Mouse (Mus musculus) kidney, embryonic 14.5 days (tissue): ENCODE results near the gene Kng1. TPM values are rescaled to one million over a fixed set of nuclear protein-coding genes. Genes with fewer than 3 reads are reported as not detected.
"Not testable (repeated sequence)": the region's sequence is repeated elsewhere in the genome, so short reads cannot be mapped to it uniquely, and the experiment has no call there.

Experiments
- ATAC-seq: fragments of 200-750 bp; cut with Nextera tagmentation; 2 replicates; pipeline ENCODE4 v1.8.0; 2017; ENCODE audit warnings: moderate number of reproducible peaks, mild to moderate bottlenecking, moderate TSS enrichment, moderate library complexity; ENCODE audit not compliant: low FRiP score, low TSS enrichment
- H3K27ac ChIP-seq: fragments of 300-500 bp; sonication (generic); 2 replicates; pipeline ENCODE4 v1.5.1; 2014; ENCODE audit warnings: low read depth, mild to moderate bottlenecking, low read length, moderate library complexity, mixed read lengths
- H3K27me3 ChIP-seq: fragments of 300-500 bp; sonication (generic); 2 replicates; pipeline ENCODE4 v1.6.1; 2014; ENCODE audit warnings: mild to moderate bottlenecking, low read length; ENCODE audit not compliant: control insufficient read depth, insufficient read depth
- H3K36me3 ChIP-seq: fragments of 300-500 bp; sonication (generic); 2 replicates; pipeline ENCODE4 v1.6.1; 2014; ENCODE audit warnings: low read length, mixed read lengths; ENCODE audit not compliant: control insufficient read depth, insufficient read depth
- H3K4me1 ChIP-seq: fragments of 300-500 bp; sonication (generic); 2 replicates; pipeline ENCODE4 v1.6.1; 2014; ENCODE audit warnings: low read length, mixed read lengths; ENCODE audit not compliant: control insufficient read depth, insufficient read depth
- H3K4me2 ChIP-seq: fragments of 300-500 bp; sonication (generic); replicated peaks from 2 replicates; pipeline ENCODE4 v1.6.1; 2014; ENCODE audit warnings: low read depth, mild to moderate bottlenecking, low read length
- H3K4me3 ChIP-seq: fragments of 300-500 bp; sonication (generic); 2 replicates; pipeline ENCODE4 v1.5.1; 2014; ENCODE audit warnings: mild to moderate bottlenecking, low read length
- H3K9ac ChIP-seq: fragments of 300-500 bp; sonication (generic); 2 replicates; pipeline ENCODE4 v1.6.1; 2014; ENCODE audit warnings: low read depth, mild to moderate bottlenecking, low read length, moderate library complexity
- H3K9me3 ChIP-seq: fragments of 300-500 bp; sonication (generic); 2 replicates; pipeline ENCODE4 v1.6.1; 2016; ENCODE audit warnings: low read length; ENCODE audit not compliant: control insufficient read depth
- WGBS: fragments of 180-500 bp; shearing (Covaris S2); extraction: QIAGEN DNeasy Blood & Tissue Kit; methylation state at CpG from one replicate; pipeline ENCODE4 v1.1.7; 2014; 5-methylcytosine and 5-hydroxymethylcytosine counted together
- polyA plus RNA-seq: library from polyadenylated mRNA; unstranded; fragments of >200 nt; fragmentation: Nextera tagmentation; extraction: Ambion mirVana; gene quantifications from 2 replicates; pipeline ENCODE4 v1.2.1, GENCODE M21; 2014

Gene Kng1
- polyA plus RNA-seq, 1 experiment from 2014 or later, result 0.49 TPM

DNA sequence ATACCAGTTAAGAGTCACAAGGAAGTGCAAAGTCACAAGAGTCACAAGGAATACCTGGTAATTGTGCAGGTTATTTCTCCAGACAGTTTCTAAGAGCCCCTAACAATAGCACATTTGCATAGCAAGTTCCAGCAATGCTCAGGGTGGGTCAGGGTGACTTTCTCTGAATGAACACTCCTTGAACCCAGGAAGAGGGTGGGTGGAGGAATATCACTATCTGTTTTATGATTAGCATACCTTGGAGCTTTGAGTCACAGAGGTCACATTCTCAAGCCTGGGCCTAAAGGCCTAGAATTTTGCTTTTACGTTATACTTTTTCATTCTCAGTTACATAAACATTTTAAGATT, 40.4 kb downstream of the Kng1 start:
- H3K9me3 ChIP-seq, H3K27me3 ChIP-seq, H3K9ac ChIP-seq, ATAC-seq, H3K4me2 ChIP-seq, H3K4me1 ChIP-seq, H3K4me3 ChIP-seq, H3K36me3 ChIP-seq, H3K27ac ChIP-seq: not testable (repeated sequence)
- WGBS, result 97% methylated on average over 1 of the region's 1 CpGs

DNA sequence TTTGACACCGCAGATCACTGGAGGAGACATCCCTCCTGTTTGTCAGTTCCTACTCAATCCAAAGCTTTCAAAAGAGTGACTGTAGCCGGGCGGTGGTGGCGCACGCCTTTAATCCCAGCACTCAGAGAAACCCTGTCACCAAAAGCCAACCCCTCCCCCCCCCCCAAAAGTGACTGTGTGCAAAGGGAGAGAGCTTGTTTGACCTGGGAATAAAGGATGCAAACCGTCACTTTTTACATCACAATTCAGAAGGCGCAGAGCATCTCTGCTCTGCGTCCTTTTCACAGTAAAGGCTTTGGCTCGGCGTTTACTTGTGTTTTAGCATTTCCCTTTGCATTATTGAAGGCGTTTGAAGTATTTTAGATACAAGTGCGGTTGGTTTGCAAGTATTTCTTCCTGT, 42.0 kb downstream of the Kng1 start:
- Histone ChIP-seq H3K4me2 (peak overlapping the region; percentile 53), H3K4me1 (peaks cover 9% of the 10 kb centered on the region; the same call in 1 of the 2 replicates), H3K36me3 (no peaks in the 10 kb centered on the region), H3K9ac (peak overlapping the region; percentile 58; the same call in 1 of the 2 replicates), H3K27ac (no peak overlapping the region), H3K9me3 (no peaks in the 10 kb centered on the region), H3K27me3 (no peaks in the 10 kb centered on the region), H3K4me3 (peak overlapping the region; percentile 38)
- no peak for ATAC-seq
- 16% methylated on average over 12 of the region's 12 CpGs for WGBS

DNA sequence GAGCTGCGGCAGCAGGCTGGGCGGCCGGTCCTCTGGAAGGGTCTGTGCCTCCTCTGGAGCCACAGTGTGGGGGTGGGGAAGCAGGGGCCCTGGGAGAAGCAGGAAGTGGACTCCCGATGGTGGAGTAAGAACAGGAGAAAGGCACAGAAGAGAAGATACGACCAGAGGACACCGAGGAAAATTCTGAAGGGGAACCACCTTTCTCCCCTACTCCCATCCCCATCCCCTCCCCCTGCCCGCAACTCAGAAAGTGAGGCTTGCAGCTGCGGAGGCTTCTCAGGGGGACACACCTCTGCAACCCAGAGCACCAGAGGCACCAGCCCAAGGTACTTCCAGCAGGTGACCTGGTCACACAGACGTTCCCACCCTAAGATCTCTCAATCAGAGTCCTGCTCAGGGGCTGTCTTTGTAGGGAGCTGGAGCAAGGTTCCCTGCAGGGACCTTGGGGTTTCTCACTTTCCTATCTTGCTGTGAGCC, 42.5 kb downstream of the Kng1 start:
- peak; percentile 72 for ATAC-seq
- H3K9ac ChIP-seq, result peak overlapping the region; percentile 58

DNA sequence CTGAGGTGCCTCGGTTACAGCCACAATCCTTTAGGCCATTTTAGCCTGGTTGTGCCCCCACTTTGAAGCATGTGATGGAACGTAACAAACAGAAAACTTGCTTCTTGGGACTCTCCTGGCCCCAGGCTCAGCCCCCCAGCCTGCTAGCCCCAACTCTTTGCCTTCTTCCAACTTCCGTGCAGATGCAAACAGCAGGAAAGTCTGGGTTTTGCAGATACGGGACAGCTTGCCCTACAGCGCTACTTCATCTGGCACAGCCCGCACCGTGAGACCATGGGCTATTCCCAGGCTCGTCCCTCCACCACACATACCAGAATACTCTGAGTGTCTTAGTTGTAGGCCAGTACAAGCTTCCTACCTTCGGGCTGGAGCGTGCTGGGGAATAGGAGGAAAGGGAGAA, 42.9 kb downstream of the Kng1 start:
- Histone ChIP-seq H3K9ac (peak overlapping the region; percentile 58), H3K9me3 (no peaks in the 10 kb centered on the region), H3K4me3 (peak overlapping the region; percentile 38), H3K4me1 (peaks cover 9% of the 10 kb centered on the region; the same call in 1 of the 2 replicates), H3K36me3 (no peaks in the 10 kb centered on the region), H3K4me2 (peak overlapping the region; percentile 53), H3K27ac (0 out of 2 replicates have a peak overlapping the region, but pooled peaks have one; percentile 1), H3K27me3 (no peaks in the 10 kb centered on the region)
- WGBS, result 9% methylated on average over 10 of the region's 10 CpGs
- no peak; the same call in 1 of the 2 replicates for ATAC-seq

More for the DNA sequence above, 42.5 kb downstream of the Kng1 start:
- peaks cover 9% of the 10 kb centered on the region; the same call in 1 of the 2 replicates for H3K4me1 ChIP-seq
- no peaks in the 10 kb centered on the region for H3K36me3 ChIP-seq
- 0 out of 2 replicates have a peak overlapping the region, but pooled peaks have one; percentile 1 for H3K27ac ChIP-seq
- H3K4me2 ChIP-seq, result peak overlapping the region; percentile 53
- 3% methylated on average over 9 of the region's 9 CpGs for WGBS
- no peaks in the 10 kb centered on the region for H3K27me3 ChIP-seq
- H3K9me3 ChIP-seq, result no peaks in the 10 kb centered on the region
- H3K4me3 ChIP-seq, result peak overlapping the region; percentile 38

DNA sequence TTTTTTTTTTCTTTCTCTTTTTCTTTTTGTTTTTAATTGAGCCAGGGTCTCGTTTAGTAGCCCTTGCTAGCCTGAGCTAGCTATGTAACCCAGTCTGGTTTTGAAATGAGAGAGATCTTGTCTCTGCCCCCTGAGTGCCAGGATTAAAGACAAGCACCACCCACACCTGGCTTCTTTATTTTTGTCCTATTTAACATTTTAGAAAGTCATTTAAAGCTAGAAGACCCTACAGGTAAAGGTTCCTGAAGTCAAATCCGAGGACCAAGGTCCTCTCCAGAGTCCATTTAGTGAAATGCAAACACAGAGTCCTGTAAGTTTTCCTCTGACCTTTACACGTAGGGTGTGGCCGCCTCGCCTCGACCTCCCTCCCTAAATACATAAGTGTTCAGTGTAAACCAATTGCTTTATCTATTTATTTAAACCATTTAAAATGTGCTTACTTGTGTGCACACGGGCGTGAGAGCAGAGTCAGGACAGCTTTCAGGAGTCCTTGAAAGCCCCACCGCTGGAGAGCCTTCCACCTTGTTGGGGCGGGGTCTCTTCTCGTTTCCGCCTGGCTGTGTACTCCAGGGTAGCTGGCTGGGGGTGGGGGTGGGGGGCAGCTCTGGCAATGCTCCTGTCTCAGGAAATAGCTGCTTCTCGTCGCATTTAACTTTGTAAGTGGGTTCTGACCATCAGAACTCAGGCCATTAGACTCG, 44.8 kb downstream of the Kng1 start:
- H3K36me3 ChIP-seq, result no peaks in the 10 kb centered on the region
- peaks cover 9% of the 10 kb centered on the region; the same call in 1 of the 2 replicates for H3K4me1 ChIP-seq
- peak overlapping the region; percentile 36 for H3K4me3 ChIP-seq
- H3K27me3 ChIP-seq, result no peaks in the 10 kb centered on the region
- peak overlapping the region; percentile 55 for H3K4me2 ChIP-seq
- no peak for ATAC-seq
- no peaks in the 10 kb centered on the region for H3K9me3 ChIP-seq
- 10% methylated on average over 15 of the region's 15 CpGs for WGBS
- H3K27ac ChIP-seq, result no peak overlapping the region
- peak overlapping the region; percentile 50; the same call in 1 of the 2 replicates for H3K9ac ChIP-seq

DNA sequence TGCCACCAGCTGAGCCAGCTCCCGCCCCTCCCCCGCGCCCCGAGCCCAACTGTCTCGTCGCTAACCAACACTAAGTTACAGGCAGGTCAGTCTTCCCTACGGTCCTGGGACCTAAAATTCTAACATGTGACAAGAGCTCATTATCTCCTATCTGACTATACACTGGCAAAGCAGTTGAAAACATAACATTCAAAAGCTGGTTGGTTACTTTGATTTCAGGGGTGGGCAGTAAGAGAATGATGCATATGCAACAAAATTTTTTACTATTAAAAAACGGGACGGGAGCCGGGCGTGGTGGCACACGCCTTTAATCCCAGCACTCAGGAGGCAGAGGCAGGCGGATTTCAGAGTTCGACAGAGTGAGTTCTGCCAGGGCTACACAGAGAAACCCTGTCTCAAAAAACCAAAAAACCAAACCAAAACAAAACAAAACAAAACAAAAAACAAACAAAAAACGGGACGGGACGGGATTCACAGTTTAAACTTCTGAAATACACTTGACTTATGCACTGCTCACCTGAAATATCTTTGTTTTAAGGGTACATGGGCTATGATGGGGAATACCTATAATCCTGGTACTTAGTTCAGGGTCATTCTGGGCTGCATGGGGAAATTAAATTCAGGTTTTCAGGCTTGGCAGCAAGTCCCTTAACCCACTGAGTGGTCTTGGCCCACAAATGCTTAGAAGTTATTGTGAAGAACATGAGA, 45.5 kb downstream of the Kng1 start:
- Histone ChIP-seq H3K27me3 (no peaks in the 10 kb centered on the region), H3K36me3 (0 out of 2 replicates have a peak, but pooled peaks cover under 1% of the 10 kb centered on the region), H3K9me3 (no peaks in the 10 kb centered on the region), H3K4me2 (peak overlapping the region; percentile 55), H3K27ac (no peak overlapping the region), H3K9ac (peak overlapping the region; percentile 50; the same call in 1 of the 2 replicates), H3K4me3 (peak overlapping the region; percentile 36), H3K4me1 (peaks cover 9% of the 10 kb centered on the region; the same call in 1 of the 2 replicates)
- ATAC-seq, result no peak
- WGBS, result 40% methylated on average over 17 of the region's 17 CpGs

DNA sequence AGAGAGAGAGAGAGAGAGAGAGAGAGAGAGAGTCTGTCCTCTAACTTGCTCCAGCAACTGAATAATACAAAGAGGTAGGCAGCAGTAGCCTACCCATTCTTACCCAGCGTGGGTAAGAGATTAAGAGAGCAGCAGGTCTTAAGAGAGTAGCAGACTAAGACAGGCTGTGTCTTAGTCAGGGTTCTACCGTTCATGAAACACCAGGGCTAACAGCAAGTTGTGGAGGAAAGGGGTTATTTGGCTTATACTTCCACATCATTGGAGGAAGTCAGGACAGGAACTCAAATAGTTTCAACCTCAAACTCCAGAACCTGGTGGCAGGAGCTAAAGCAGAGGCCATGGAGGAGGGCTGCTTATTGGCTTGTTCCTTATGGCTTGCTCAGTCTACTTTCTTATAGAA, 46.2 kb downstream of the Kng1 start:
- no peaks in the 10 kb centered on the region for H3K27me3 ChIP-seq
- WGBS, result 72% methylated on average over 2 of the region's 2 CpGs
- H3K4me2 ChIP-seq, result no peak overlapping the region
- H3K9me3 ChIP-seq, result no peaks in the 10 kb centered on the region
- no peak overlapping the region for H3K9ac ChIP-seq
- no peak overlapping the region for H3K4me3 ChIP-seq
- peaks cover 9% of the 10 kb centered on the region; the same call in 1 of the 2 replicates for H3K4me1 ChIP-seq
- H3K36me3 ChIP-seq, result peaks cover 7% of the 10 kb centered on the region
- no peak for ATAC-seq
- no peak overlapping the region for H3K27ac ChIP-seq

DNA sequence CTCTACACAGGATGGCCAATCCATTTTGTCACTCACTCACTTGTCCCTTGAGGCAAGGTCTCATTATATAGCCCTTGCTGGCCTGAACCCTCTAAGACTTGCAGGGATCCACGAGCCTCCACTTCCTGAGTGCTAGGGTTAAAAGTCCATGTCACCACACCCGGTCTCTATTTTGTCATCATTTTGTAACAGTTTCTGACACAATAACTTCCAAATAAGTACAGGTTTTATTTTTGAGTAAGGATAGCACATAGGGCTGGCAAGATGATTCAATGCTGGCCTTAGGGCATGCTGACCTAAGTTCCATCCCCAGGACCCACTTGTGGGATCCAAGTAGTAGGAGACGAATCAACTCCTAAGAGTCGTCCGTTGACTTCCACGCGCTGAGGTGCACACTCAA, 48.5 kb downstream of the Kng1 start:
- WGBS, result 79% methylated on average over 7 of the region's 7 CpGs
- Histone ChIP-seq H3K9me3 (no peaks in the 10 kb centered on the region), H3K9ac (no peak overlapping the region), H3K27me3 (no peaks in the 10 kb centered on the region), H3K27ac (no peak overlapping the region), H3K36me3 (peaks cover 30% of the 10 kb centered on the region), H3K4me3 (no peak overlapping the region), H3K4me2 (no peak overlapping the region), H3K4me1 (peaks cover 10% of the 10 kb centered on the region; the same call in 1 of the 2 replicates)
- ATAC-seq, result no peak
